Mouse (Mus musculus) lung, adult 2 months (tissue): Measurements from ENCODE around the gene Ankrd24. TPM values are rescaled to one million over a fixed set of nuclear protein-coding genes. Genes with fewer than 3 reads are reported as not detected.
"Not testable (repeated sequence)": the region's sequence is repeated elsewhere in the genome, so short reads cannot be mapped to it uniquely, and the experiment has no call there.

Experiments used
- DNase-seq: peaks from one replicate; pipeline ENCODE4 v3.0.0; 2022
- H3K4me1 ChIP-seq: fragments of 200-500 bp; 2 replicates; pipeline ENCODE4 v1.6.1; 2011; ENCODE audit warnings: low read length; ENCODE audit not compliant: control insufficient read depth, insufficient read depth
- H3K4me3 ChIP-seq: fragments of 200-500 bp; replicated peaks from 2 replicates; pipeline ENCODE3; 2011; ENCODE audit warnings: low read depth, mild to moderate bottlenecking, control low read depth, low read length; ENCODE audit errors: extremely low read depth
- CTCF ChIP-seq: fragments of 200-500 bp; IDR thresholded peaks from 2 replicates; pipeline ENCODE4 v1.5.1; 2011; ENCODE audit warnings: mild to moderate bottlenecking, low read length, control low read depth; ENCODE audit not compliant: insufficient read depth
- POLR2A ChIP-seq: fragments of 200-500 bp; IDR thresholded peaks from 2 replicates; pipeline ENCODE4 v1.6.1; 2011; ENCODE audit warnings: low read depth, mild to moderate bottlenecking, control low read depth, low read length, borderline replicate concordance; ENCODE audit errors: extremely low read depth
- WGBS: fragments of 180-500 bp; shearing (Covaris S2); methylation state at CpG from one replicate; pipeline ENCODE4 v1.1.7; 2018; 5-methylcytosine and 5-hydroxymethylcytosine counted together
- polyA plus RNA-seq: library from polyadenylated mRNA; depleted of rRNA; stranded (reverse); fragments of >200 nt; gene quantifications from 2 replicates; pipeline ENCODE4 v1.2.3, GENCODE M21; 2012; rRNA removed

Gene Ankrd24
- polyA plus RNA-seq, 1 experiment = 28.4 TPM

DNA sequence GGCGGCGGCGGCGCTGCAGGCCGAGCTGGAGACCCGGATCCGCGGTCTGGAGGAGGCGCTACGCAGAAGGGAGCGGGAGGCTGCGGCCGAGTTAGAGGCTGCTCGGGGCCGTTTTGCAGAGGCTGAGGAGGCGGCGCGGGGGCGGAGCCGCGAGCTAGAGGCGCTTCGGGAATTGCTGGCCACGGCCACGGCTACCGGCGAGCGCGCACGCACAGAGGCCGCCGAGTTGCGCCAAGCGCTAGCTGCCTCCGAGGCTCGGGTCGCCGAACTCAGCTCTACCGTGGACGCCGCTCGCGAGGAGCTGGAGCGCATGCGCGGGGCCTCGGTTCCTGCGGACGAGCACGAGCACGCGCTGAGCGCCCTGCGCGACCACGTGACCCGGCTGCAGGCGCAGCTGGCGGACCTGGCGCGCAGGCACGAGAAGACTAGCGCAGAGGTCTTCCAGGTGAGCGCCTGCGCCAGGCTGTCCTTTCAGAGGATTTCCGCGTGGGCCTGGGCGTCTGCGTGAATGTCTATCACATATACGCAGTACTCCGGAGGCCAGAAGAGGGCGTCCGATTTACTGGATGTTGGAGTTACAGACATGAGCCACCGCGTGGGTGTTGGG lies 15.2 kb downstream of the Ankrd24 start:
- Histone ChIP-seq H3K4me3 (peak overlapping the region; percentile 96), H3K4me1 (peaks cover 9% of the 10 kb centered on the region; the same call in 1 of the 2 replicates)
- under 1% methylated on average over 75 of the region's 75 CpGs for WGBS
- TF ChIP-seq POLR2A (peak; percentile 91; the same call in 1 of the 2 replicates), CTCF (0 out of 2 replicates have a peak, but pooled peaks have one; percentile 12)
- DNase-seq = peak; percentile 93

DNA sequence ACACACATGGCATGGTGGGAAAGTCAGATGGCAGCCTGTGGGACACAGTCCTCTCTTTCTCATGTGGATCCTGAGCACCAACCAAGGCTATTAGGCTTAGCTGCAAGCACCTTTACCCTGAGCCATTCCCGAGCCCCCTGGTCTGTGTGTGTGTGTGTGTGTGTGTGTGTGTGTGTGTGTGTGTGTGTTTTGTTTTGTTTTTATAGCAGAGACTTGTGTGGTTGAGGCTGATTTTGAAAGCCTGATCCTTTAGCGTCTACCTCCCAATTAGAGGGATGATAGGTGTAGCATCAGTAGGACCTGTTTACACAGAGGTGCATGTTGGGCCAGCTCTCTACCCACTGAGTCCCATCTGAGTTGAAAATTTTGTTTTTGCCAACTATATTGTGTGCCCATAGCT lies 15.8 kb downstream of the Ankrd24 start:
- WGBS = 53% methylated on average over 2 of the region's 2 CpGs
- TF ChIP-seq POLR2A = no peak
- TF ChIP-seq CTCF = no peak
- Histone ChIP-seq H3K4me1 (peaks cover 9% of the 10 kb centered on the region; the same call in 1 of the 2 replicates), H3K4me3 (peak overlapping the region; percentile 96)
- no peak for DNase-seq

DNA sequence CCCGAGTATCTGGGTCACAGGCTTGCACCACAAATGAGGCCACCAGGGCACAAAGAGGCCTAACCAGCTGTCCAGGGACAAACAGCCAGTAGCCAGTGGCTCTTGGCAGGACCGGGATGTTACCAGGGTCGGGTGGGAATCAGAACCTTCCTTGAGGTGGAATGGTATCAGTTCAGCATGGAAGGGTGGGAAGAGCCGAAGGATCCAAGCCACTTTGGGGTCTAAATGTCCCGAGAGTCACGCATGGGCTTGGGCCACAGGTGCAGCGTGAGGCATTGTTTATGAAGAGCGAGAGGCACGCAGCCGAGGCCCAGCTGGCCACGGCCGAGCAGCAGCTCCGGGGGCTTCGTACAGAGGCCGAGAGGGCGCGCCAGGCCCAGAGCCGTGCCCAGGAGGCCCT lies 16.4 kb downstream of the Ankrd24 start:
- TF ChIP-seq CTCF (no peak), POLR2A (no peak)
- peaks cover 9% of the 10 kb centered on the region; the same call in 1 of the 2 replicates for H3K4me1 ChIP-seq
- DNase-seq = no peak
- no peak overlapping the region for H3K4me3 ChIP-seq
- WGBS = 91% methylated on average over 18 of the region's 18 CpGs

DNA sequence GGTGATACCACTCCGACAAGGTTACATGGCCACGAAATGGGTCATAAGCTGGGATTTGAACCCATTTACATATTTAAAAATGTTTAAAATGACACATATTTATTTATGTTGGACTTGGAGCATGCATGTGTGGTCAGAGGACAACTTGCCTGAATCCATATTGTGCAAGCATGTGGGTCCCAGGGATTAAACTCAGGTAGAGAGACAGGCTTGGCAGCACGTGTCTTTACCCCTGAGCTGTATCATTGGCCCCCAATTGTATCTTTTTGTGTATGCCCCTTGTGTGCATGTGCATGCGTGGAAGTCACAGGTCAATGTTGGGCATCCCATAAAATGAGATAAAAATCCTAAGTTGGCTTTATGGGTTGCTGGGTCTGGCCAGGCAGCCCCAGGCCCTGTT lies 17.1 kb downstream of the Ankrd24 start:
- Histone ChIP-seq H3K4me3 (no peak overlapping the region), H3K4me1 (peaks cover 9% of the 10 kb centered on the region; the same call in 1 of the 2 replicates)
- 89% methylated on average over 4 of the region's 4 CpGs for WGBS
- no peak for DNase-seq
- TF ChIP-seq CTCF = no peak
- TF ChIP-seq POLR2A = no peak

DNA sequence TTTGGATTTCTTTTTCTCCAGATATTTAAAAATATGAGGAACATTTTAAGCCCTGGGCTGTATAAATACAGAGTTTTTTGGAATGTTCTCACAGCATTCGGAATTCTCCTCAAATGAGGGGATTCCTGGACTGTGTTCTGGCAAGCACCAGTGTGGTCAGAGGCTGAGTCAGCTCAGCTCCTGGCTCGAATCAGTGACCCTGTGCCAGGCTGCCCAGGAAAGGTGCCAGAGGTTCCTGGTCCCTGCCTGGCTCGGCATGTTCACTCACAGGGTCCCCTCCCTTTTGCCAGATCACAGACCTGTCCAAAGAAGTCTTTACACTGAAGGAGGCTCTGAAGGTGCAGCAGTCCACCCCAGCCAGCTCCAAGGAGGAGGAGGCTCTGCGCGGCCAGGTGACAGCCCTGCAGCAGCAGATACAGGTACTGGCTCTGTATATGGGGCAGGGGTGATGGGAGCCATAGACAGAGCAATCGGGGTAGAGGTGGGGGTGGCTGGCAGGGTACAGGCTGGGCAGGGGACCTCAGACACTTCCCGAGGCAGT lies 17.7 kb downstream of the Ankrd24 start:
- H3K4me1 ChIP-seq = peaks cover 9% of the 10 kb centered on the region; the same call in 1 of the 2 replicates
- WGBS = 72% methylated on average over 7 of the region's 7 CpGs
- TF ChIP-seq CTCF (no peak), POLR2A (no peak)
- H3K4me3 ChIP-seq = no peak overlapping the region
- no peak for DNase-seq

DNA sequence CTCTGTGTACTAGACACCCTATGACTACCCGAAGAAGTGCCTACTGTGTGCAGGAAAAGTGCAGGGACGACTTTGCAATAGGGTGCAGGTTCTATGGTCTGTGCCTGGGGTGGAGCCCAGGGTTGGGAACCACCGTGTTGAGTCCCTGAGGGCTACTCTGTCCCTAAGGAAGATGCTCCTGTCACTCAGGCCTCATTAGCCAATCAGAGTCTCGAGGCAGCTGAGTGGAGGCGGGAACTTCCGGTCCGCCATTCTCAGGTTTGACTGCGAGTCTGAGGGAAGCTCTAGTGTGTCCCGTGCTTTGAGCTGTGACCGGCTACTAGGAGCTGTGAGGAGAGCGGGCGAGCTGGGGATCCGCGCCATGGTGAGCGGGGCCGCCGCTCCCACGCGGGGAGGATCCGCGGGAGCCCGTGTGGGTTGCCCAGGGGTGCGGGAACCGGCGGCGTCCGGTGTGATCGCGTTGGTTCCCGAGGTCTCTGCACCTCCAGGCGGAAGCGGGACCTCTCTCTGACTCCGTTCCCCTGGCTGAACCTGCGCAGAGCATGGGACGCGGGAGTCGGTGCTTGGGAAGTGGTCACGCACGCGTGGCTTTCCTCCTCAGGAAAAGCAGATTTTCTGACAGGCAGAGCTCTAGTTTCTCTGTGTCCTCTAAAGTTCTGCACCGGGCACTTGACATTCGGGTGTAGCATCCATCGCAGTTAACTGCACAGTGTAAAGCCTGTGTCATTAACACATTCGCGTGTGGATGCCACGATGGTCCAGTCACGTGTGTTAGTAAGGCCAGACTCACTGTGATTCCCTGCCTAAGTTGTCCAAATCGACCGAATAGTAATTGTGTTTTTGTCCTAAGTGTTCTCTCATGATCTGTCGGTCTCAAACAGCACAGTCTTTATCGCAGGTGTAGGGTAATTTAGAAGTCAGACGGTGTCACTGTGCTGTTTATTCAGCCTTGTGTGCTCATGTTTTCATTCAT lies 20.7 kb downstream of the Ankrd24 start, which contains the start of gene Gm10778:
TSS of gene Gm10778 (plus strand) at position 257 of the 973 bp plus-strand sequence.
- DNase-seq = peak; percentile 86
- H3K4me1 ChIP-seq = not testable (repeated sequence)
- peak; percentile 48; the same call in 1 of the 2 replicates for TF ChIP-seq POLR2A
- WGBS = under 1% methylated on average over 33 of the region's 52 CpGs
- peak within 1 kb of the TSS; percentile 51 for H3K4me3 ChIP-seq

DNA sequence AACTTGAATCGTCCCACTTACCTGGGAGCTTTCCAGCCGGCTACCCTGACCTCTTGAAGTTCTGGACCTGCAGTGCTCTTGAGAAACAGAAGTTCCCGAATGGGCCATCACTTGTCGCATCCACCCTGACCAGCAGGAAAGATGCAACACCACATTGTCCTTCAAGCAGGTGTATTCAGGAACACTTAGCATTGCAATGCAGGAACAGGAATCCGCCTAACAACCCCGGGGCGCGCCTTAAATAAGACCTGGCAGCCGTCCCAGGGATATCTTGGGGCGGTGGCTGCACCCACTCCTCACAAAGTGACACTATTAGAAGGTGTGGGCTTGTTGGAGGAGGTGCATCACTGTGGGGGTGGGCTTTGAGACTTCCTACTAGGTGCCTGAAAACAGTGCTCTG lies 26.8 kb downstream of the Ankrd24 start:
- DNase-seq = no peak
- WGBS = 96% methylated on average over 10 of the region's 10 CpGs
- Histone ChIP-seq H3K4me3 (no peak overlapping the region), H3K4me1 (no peaks in the 10 kb centered on the region; the same call in 1 of the 2 replicates)
- TF ChIP-seq CTCF (no peak), POLR2A (no peak)

DNA sequence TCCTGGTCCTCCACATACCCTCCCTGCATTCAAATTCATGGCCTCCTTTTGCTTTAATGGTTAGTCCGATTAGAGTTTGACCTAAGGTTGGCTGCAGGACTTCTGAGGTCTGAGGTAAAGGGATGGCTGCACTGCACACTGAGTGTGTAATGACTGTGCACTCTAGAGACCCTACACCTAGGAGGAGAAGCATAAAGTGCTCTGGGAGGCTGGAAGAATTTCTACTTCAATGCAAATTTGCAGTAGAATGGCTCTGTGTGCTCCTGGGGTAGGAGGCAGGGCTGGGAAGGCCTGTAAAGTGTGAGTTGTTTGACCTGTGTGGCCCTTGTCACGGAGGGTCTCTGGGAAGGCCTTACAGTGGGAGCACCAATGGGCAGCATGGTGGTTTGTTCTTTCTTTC lies 27.8 kb downstream of the Ankrd24 start:
- H3K4me3 ChIP-seq = no peak overlapping the region
- WGBS = 98% methylated on average over 2 of the region's 2 CpGs
- TF ChIP-seq CTCF (no peak), POLR2A (no peak)
- no peak for DNase-seq
- H3K4me1 ChIP-seq = no peaks in the 10 kb centered on the region

DNA sequence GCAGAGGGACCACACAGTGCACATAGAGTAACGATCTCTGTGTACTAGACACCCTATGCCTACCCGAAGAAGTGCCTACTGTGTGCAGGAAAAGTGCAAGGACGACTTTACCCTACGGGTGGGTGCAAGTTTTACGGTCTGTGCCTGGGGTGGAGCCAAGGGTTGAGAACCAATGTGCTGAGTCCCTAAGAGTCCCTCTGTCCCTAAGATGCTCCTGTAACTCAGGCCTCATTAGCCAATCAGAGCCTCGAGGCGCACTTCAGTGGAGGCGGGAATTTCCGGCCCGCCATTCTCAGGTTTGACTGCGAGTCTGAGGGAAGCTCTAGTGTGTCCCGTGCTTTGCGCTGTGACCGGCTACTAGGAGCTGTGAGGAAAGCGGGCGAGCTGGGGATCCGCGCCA lies 58.8 kb downstream of the Ankrd24 start:
- H3K4me1 ChIP-seq, H3K4me3 ChIP-seq, DNase-seq: not testable (repeated sequence)
- WGBS = no CpG with 5 or more reads among the region's 18 CpGs

Other genes with a start within 250 kb of the Ankrd24 start
- gene Dohh, start 244.1 kb upstream of the Ankrd24 start, polyA plus RNA-seq = 79.2 and 83.4 TPM in 2 replicates
- 3.7 and 6.3 TPM in 2 replicates for gene Gm48551, start 244.1 kb upstream of the Ankrd24 start, polyA plus RNA-seq
- 3.6 and 5.9 TPM in 2 replicates for gene Gm48552, start 239.5 kb upstream of the Ankrd24 start, polyA plus RNA-seq
- gene Smim24, start 235.5 kb upstream of the Ankrd24 start, polyA plus RNA-seq = 8.8 and 10.1 TPM in 2 replicates
- 89.6 and 103 TPM in 2 replicates for gene Nfic, start 172.9 kb upstream of the Ankrd24 start, polyA plus RNA-seq
- gene Celf5, start 145.8 kb upstream of the Ankrd24 start, polyA plus RNA-seq = 0.92 and 1.1 TPM in 2 replicates
- gene Ncln, start 132.1 kb upstream of the Ankrd24 start, polyA plus RNA-seq = 197 and 203 TPM in 2 replicates
- gene S1pr4, start 128.4 kb upstream of the Ankrd24 start, polyA plus RNA-seq = 40.3 and 47.5 TPM in 2 replicates
- 8.5 and 9.5 TPM in 2 replicates for gene Gna15, start 104.3 kb upstream of the Ankrd24 start, polyA plus RNA-seq
- gene Gna11, start 83.3 kb upstream of the Ankrd24 start, polyA plus RNA-seq = 114 and 117 TPM in 2 replicates
- 1,275 and 1,423 TPM in 2 replicates for gene Aes, start 69.1 kb upstream of the Ankrd24 start, polyA plus RNA-seq
- gene Tle2, start 54.0 kb upstream of the Ankrd24 start, polyA plus RNA-seq = 164 and 218 TPM in 2 replicates
- 33.3 and 41.6 TPM in 2 replicates for gene Tle6, start 27.5 kb upstream of the Ankrd24 start, polyA plus RNA-seq
- gene BC025920, start 22.3 kb upstream of the Ankrd24 start, polyA plus RNA-seq = 0.57 and 1.1 TPM in 2 replicates
- 33.7 and 36.2 TPM in 2 replicates for gene Sirt6, start 743 bp upstream of the Ankrd24 start, polyA plus RNA-seq
- 0.33 and 0.57 TPM in 2 replicates for gene Gm10778, start 20.5 kb downstream of the Ankrd24 start, polyA plus RNA-seq
- 0.45 and 0.47 TPM in 2 replicates for gene Zfp433, start 76.3 kb downstream of the Ankrd24 start, polyA plus RNA-seq
- 0.33 and 0.56 TPM in 2 replicates for gene Gm3055, start 142.6 kb downstream of the Ankrd24 start, polyA plus RNA-seq
- not detected in 2 replicates for gene Gm4767, start 183.6 kb downstream of the Ankrd24 start, polyA plus RNA-seq
- 0.41 and 0.76 TPM in 2 replicates for gene Gm32687, start 235.4 kb downstream of the Ankrd24 start, polyA plus RNA-seq